Mouse (Mus musculus) embryonic facial prominence, embryonic 15.5 days (tissue): ENCODE data around the gene Gm11213. TPM values are rescaled to one million over a fixed set of nuclear protein-coding genes. Genes with fewer than 3 reads are reported as not detected.

Experiments
- ATAC-seq: fragments of 200-750 bp; cut with Nextera tagmentation; 2 replicates; pipeline ENCODE4 v1.8.0; 2017; ENCODE audit warnings: low read depth, moderate TSS enrichment; ENCODE audit not compliant: insufficient number of reproducible peaks, low FRiP score, low TSS enrichment
- H3K27ac ChIP-seq: fragments of 300-500 bp; sonication (generic); replicated peaks from 2 replicates; pipeline ENCODE4 v1.5.1; 2015; ENCODE audit warnings: mild to moderate bottlenecking, inconsistent platforms
- H3K27me3 ChIP-seq: fragments of 300-500 bp; sonication (generic); 2 replicates; pipeline ENCODE4 v1.6.1; 2015; ENCODE audit warnings: inconsistent platforms
- H3K36me3 ChIP-seq: fragments of 300-500 bp; sonication (generic); 2 replicates; pipeline ENCODE4 v1.6.1; 2015; ENCODE audit warnings: mild to moderate bottlenecking, inconsistent platforms
- H3K4me1 ChIP-seq: fragments of 300-500 bp; sonication (generic); 2 replicates; pipeline ENCODE4 v1.6.1; 2015; ENCODE audit warnings: inconsistent platforms
- H3K4me2 ChIP-seq: fragments of 300-500 bp; sonication (generic); replicated peaks from 2 replicates; pipeline ENCODE4 v1.6.1; 2015; ENCODE audit warnings: mild to moderate bottlenecking, inconsistent platforms
- H3K4me3 ChIP-seq: fragments of 300-500 bp; sonication (generic); replicated peaks from 2 replicates; pipeline ENCODE4 v1.5.1; 2015; ENCODE audit warnings: mild to moderate bottlenecking, inconsistent platforms
- H3K9ac ChIP-seq: fragments of 300-500 bp; sonication (generic); 2 replicates; pipeline ENCODE4 v1.6.1; 2015; ENCODE audit warnings: inconsistent platforms
- H3K9me3 ChIP-seq: fragments of 300-500 bp; sonication (generic); replicated peaks from 2 replicates; pipeline ENCODE4 v1.6.1; 2016; ENCODE audit warnings: inconsistent platforms
- WGBS: fragments of 180-500 bp; shearing (Covaris S2); methylation state at CpG from one replicate; pipeline ENCODE4 v1.1.7; 2015; 5-methylcytosine and 5-hydroxymethylcytosine counted together
- polyA plus RNA-seq: library from polyadenylated mRNA; unstranded; fragments of >200 nt; fragmentation: Nextera tagmentation; extraction: Ambion mirVana; gene quantifications from 2 replicates; pipeline ENCODE4 v1.2.1, GENCODE M21; 2015

Gene Gm11213
- polyA plus RNA-seq, 1 experiment from 2014 or later = not detected

- H3K4me1 ChIP-seq = peaks cover 36% of the 10 kb centered on the region
- no peaks in the 10 kb centered on the region for H3K27me3 ChIP-seq
- H3K9me3 ChIP-seq = no peaks in the 10 kb centered on the region
- H3K27ac ChIP-seq = peak within 1 kb of the TSS; percentile 80
- H3K36me3 ChIP-seq = no peaks in the 10 kb centered on the region
- peak within 1 kb of the TSS; percentile 69 for H3K9ac ChIP-seq
- WGBS = under 1% methylated on average over 81 of the region's 81 CpGs
- H3K4me3 ChIP-seq = peak within 1 kb of the TSS; percentile 68
- peak; percentile 75 for ATAC-seq
- H3K4me2 ChIP-seq = peak within 1 kb of the TSS; percentile 79
These were observed 46.5 kb downstream of the Gm11213 start, which contains the start of gene Tmem268 for GRCm38 (mm10) chr4:63558407-63559081. Gene Tmem268 (plus strand): TSS chr4:63558781.

DNA sequence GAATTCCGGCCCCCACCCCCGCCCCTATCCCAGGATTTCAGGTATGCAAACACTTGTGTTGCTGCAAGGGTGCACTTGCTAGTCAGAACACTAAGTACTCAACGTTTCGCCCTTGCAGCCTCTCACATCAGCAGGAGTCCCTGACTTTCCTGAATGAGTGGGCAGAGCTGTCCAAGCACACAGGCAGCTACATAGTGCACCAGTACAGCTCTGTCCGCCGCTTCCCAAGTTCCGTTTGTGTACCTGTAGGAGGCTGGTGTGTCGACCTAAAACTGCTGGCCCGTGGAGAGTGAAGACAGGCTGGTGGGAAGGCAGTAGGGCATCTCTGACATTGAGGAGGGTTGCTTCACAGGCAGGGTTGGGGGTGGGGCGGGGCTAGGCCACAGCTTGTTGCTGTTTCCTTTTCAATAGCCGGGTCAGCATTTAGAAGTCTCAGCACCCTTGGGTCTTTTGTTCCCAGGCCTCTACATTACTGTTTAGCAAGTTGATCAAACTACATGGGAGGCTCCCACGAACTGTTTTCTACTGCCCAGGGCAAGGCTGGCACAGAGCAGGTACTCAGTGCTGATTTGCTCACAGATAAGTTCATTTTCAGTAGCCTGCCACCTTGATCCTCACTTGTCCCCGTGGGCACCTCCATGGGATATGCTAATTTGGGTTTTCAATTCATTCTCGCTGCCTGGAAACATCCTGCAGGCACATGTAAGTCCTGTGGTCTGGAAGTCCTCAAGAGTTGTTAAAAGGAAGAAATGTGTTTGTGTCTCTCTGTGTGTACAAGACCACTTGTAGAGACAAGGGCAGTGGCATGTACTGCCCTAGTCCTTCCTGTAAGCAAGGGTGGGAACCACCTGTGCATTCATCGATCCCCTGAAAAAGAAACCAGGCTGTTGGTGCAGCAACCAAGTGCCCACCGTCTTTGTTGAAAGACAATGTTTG, 47.7 kb downstream of the Gm11213 start:
- Histone ChIP-seq H3K4me2 (peak overlapping the region; percentile 79), H3K9me3 (no peaks in the 10 kb centered on the region), H3K27ac (no peak overlapping the region), H3K36me3 (peaks cover 7% of the 10 kb centered on the region), H3K4me3 (no peak overlapping the region; the same call in 1 of the 2 replicates), H3K9ac (no peak overlapping the region), H3K27me3 (no peaks in the 10 kb centered on the region), H3K4me1 (peaks cover 36% of the 10 kb centered on the region)
- no peak for ATAC-seq
- 34% methylated on average over 16 of the region's 16 CpGs for WGBS

DNA sequence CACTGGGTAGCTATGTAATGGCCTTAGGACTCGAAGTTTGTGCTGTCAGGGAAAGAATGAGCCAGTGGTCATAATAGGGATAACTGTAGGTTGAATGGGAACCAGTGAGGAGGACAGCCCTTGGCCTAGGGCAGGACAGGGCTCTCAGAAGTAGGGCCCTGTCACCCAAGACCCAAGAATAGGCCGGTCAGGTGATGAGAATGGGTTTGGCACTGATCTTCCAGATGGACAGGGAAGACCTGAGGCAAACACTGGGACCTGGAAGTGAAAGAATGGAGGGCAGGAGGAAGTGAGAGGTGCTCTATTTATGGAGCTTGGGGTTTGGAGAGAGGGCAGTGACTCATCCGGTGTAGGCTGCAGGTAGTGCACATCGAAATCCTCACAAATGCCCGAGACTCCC, 48.4 kb downstream of the Gm11213 start:
- H3K4me3 ChIP-seq = no peak overlapping the region
- ATAC-seq = no peak
- H3K27me3 ChIP-seq = no peaks in the 10 kb centered on the region
- 57% methylated on average over 5 of the region's 5 CpGs for WGBS
- H3K9ac ChIP-seq = no peak overlapping the region
- H3K36me3 ChIP-seq = peaks cover 15% of the 10 kb centered on the region
- peaks cover 36% of the 10 kb centered on the region for H3K4me1 ChIP-seq
- no peak overlapping the region for H3K4me2 ChIP-seq
- no peak overlapping the region for H3K27ac ChIP-seq
- no peaks in the 10 kb centered on the region for H3K9me3 ChIP-seq

GRCm38 (mm10) chr4:63555111-63555510, 50.0 kb downstream of the Gm11213 start:
- H3K27ac ChIP-seq = no peak overlapping the region
- H3K4me2 ChIP-seq = no peak overlapping the region
- H3K4me1 ChIP-seq = peaks cover 28% of the 10 kb centered on the region
- no peaks in the 10 kb centered on the region for H3K9me3 ChIP-seq
- no peak overlapping the region for H3K4me3 ChIP-seq
- no peak for ATAC-seq
- 94% methylated on average over 2 of the region's 2 CpGs for WGBS
- H3K36me3 ChIP-seq = peaks cover 26% of the 10 kb centered on the region
- no peak overlapping the region for H3K9ac ChIP-seq
- H3K27me3 ChIP-seq = no peaks in the 10 kb centered on the region

GRCm38 (mm10) chr4:63554616-63555015, 50.4 kb downstream of the Gm11213 start:
- ATAC-seq = no peak
- Histone ChIP-seq H3K4me1 (peaks cover 24% of the 10 kb centered on the region), H3K4me3 (no peak overlapping the region), H3K27me3 (no peaks in the 10 kb centered on the region), H3K36me3 (peaks cover 28% of the 10 kb centered on the region), H3K4me2 (no peak overlapping the region), H3K9me3 (no peaks in the 10 kb centered on the region), H3K27ac (no peak overlapping the region), H3K9ac (no peak overlapping the region)
- WGBS = 79% methylated on average over 3 of the region's 3 CpGs

DNA sequence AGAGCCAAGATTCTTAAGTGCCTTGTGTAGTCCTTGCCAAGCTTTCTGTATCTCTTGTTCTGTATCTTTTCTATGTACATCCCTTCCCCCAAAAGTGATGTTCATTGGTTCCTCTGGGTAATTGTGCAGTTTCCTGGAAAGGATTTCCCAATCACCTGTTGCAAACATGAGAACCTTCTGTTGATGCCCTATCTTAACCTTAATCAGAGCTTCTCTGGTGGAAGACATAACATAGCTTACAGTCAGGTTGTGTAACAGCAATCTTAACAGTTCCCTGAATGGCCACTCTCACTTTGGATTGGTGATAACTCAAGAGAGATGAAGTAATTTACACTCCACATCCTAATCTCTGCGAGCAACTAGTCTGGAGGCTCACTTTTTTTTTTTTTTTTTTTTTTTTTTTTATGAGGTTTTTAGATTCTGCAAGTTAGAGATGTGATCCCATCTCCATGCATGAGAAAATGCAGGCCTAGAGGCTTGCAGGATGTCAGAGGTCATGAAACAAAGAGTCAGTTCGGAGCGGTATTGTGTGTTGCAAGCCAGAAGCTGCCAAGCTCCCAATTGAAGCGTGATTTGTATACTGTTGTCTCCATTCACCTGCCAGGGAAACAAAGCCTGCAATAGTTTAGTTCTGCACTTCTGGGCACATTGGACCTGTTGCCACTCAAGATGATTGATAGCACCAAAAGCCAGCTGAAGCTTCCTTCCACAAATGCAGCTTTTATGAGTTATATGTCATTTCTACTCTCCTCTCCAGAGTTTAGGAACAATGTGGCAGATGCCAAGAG, 51.1 kb downstream of the Gm11213 start:
- no peak overlapping the region for H3K9ac ChIP-seq
- no peak for ATAC-seq
- no peak overlapping the region for H3K4me2 ChIP-seq
- H3K27ac ChIP-seq = no peak overlapping the region
- H3K36me3 ChIP-seq = peaks cover 34% of the 10 kb centered on the region
- H3K4me3 ChIP-seq = no peak overlapping the region
- H3K27me3 ChIP-seq = no peaks in the 10 kb centered on the region
- no peaks in the 10 kb centered on the region for H3K9me3 ChIP-seq
- 78% methylated on average over 4 of the region's 4 CpGs for WGBS
- H3K4me1 ChIP-seq = peaks cover 17% of the 10 kb centered on the region

DNA sequence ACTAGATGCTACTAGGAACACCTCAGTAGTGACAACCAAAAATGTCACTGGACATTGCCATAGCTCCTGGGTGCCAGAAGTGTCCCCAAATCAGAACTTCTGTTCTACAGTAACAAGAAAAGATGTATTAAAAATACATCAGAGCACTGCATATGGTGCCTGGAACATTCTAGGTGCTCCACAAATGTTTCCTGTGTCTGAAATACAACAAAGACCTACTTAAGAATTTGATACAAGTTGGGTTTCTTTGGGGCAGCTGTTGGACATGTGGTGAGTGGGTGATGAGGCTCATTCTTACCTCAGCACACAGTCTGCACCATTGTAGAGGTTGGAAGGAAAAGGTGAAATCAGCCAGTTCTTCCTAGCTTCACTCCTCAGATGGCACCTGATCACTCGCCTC, 52.2 kb downstream of the Gm11213 start:
- H3K4me3 ChIP-seq = no peak overlapping the region
- H3K27ac ChIP-seq = no peak overlapping the region
- no peak overlapping the region for H3K4me2 ChIP-seq
- peaks cover 43% of the 10 kb centered on the region for H3K36me3 ChIP-seq
- H3K9ac ChIP-seq = no peak overlapping the region
- peaks cover 10% of the 10 kb centered on the region for H3K4me1 ChIP-seq
- H3K9me3 ChIP-seq = no peaks in the 10 kb centered on the region
- 89% methylated on average over 1 of the region's 1 CpGs for WGBS
- no peaks in the 10 kb centered on the region for H3K27me3 ChIP-seq
- no peak for ATAC-seq

- Histone ChIP-seq H3K4me2 (no peak overlapping the region), H3K27me3 (no peaks in the 10 kb centered on the region), H3K36me3 (peaks cover 43% of the 10 kb centered on the region), H3K4me1 (peaks cover 19% of the 10 kb centered on the region), H3K27ac (no peak overlapping the region), H3K9me3 (no peaks in the 10 kb centered on the region), H3K4me3 (no peak overlapping the region), H3K9ac (no peak overlapping the region)
- WGBS = 90% methylated on average over 3 of the region's 3 CpGs
- no peak for ATAC-seq
These were observed 54.2 kb downstream of the Gm11213 start for GRCm38 (mm10) chr4:63550908-63551307.

GRCm38 (mm10) chr4:63548491-63548890, 56.6 kb downstream of the Gm11213 start:
- peaks cover 29% of the 10 kb centered on the region for H3K4me1 ChIP-seq
- H3K36me3 ChIP-seq = peaks cover 43% of the 10 kb centered on the region
- no peak overlapping the region for H3K27ac ChIP-seq
- no peak for ATAC-seq
- no peak overlapping the region for H3K4me3 ChIP-seq
- no peaks in the 10 kb centered on the region for H3K27me3 ChIP-seq
- no peaks in the 10 kb centered on the region for H3K9me3 ChIP-seq
- H3K4me2 ChIP-seq = no peak overlapping the region
- H3K9ac ChIP-seq = no peak overlapping the region
- WGBS = 81% methylated on average over 3 of the region's 3 CpGs

DNA sequence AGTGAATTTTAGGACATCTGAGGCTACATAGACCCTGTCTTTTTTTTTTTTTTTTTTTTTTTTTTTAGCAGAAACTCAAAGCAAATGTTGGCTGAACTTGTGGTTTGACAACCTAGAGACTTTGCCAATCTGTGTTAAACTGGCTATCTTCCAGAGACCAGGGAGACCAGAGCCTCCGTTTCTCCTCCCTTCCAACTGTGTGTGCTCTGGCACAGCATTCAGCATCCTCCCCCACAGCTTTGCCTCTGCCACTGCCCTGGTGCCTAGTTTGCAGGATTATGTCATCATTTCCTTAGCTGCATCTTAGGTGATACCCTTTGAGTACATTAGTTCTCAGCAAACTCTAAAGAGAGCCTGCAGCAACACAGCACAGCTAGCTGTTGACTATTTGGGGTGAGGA, 57.3 kb downstream of the Gm11213 start:
- Histone ChIP-seq H3K9me3 (no peaks in the 10 kb centered on the region), H3K36me3 (peaks cover 39% of the 10 kb centered on the region), H3K9ac (no peak overlapping the region), H3K4me2 (no peak overlapping the region), H3K4me3 (no peak overlapping the region), H3K4me1 (peaks cover 29% of the 10 kb centered on the region), H3K27me3 (no peaks in the 10 kb centered on the region), H3K27ac (no peak overlapping the region)
- no peak for ATAC-seq
- WGBS = 30% methylated on average over 1 of the region's 1 CpGs
